Mouse (Mus musculus) cerebellum, postnatal 10 days (tissue): ENCODE measurements at regions not wholly inside any gene's neighbourhood (a gene's known extent, or its start where the extent isn't known, plus 50 kb on each side); places are given as distances from the start of the nearest gene placed in this dataset.

Experiments
- DNase-seq, 2 experiments: peaks; one replicate each; pipeline ENCODE4 v3.0.0; 2021; ENCODE audit warnings: mixed read lengths in 2 of 2

- peak; percentile 48 to 72 for DNase-seq
Observed at GRCm38 (mm10) chr11:114548658-114549057, 119.7 kb upstream of the Rpl38 start.

- no peak for DNase-seq
Observed at GRCm38 (mm10) chr11:114544212-114544611, 124.1 kb upstream of the Rpl38 start.

GRCm38 (mm10) chr11:114542167-114542566 is 126.2 kb upstream of the Rpl38 start:
- DNase-seq, result peak; percentile 38 to 39

- DNase-seq, result no peak
Observed at GRCm38 (mm10) chr11:114540503-114540902, 127.8 kb upstream of the Rpl38 start.

- DNase-seq, result peak; percentile 65 to 78
Observed at GRCm38 (mm10) chr11:114536616-114537493, 131.5 kb upstream of the Rpl38 start.

- peak; percentile 44 to 51 for DNase-seq
Observed at GRCm38 (mm10) chr11:114535900-114536299, 132.4 kb upstream of the Rpl38 start.

- DNase-seq, result no peak
Observed at GRCm38 (mm10) chr11:114534436-114534835, 133.9 kb upstream of the Rpl38 start.

GRCm38 (mm10) chr11:114531241-114531765 is 137.0 kb upstream of the Rpl38 start:
- DNase-seq, result no peak

GRCm38 (mm10) chr11:114528937-114529772 is 139.2 kb upstream of the Rpl38 start:
- DNase-seq, result no peak

GRCm38 (mm10) chr11:114523444-114524238 is 144.7 kb upstream of the Rpl38 start:
- peak; percentile 96 to 98 for DNase-seq

- DNase-seq, result no peak
Observed at GRCm38 (mm10) chr11:114515278-114515677, 153.0 kb upstream of the Rpl38 start.

- DNase-seq, result no peak
Observed at GRCm38 (mm10) chr11:114514126-114514525, 154.2 kb upstream of the Rpl38 start.

- no peak for DNase-seq
Observed at GRCm38 (mm10) chr11:114513446-114513845, 154.9 kb upstream of the Rpl38 start.

- no peak for DNase-seq
Observed at GRCm38 (mm10) chr11:114511994-114512393, 156.3 kb upstream of the Rpl38 start.

GRCm38 (mm10) chr11:114502562-114502961 is 165.8 kb upstream of the Rpl38 start:
- DNase-seq, result no peak

GRCm38 (mm10) chr11:114501869-114502540 is 166.3 kb upstream of the Rpl38 start:
- peak; percentile 64 to 72 for DNase-seq

- DNase-seq, result no peak
Observed at GRCm38 (mm10) chr11:114500416-114500815, 167.9 kb upstream of the Rpl38 start.

- no peak for DNase-seq
Observed at GRCm38 (mm10) chr11:114499665-114500064, 168.7 kb upstream of the Rpl38 start.

- peak; percentile 83 to 84 for DNase-seq
Observed at GRCm38 (mm10) chr11:114495520-114495921, 172.8 kb upstream of the Rpl38 start.

- no peak for DNase-seq
Observed at GRCm38 (mm10) chr11:114486455-114486854, 181.9 kb upstream of the Rpl38 start.

- no peak for DNase-seq
Observed at GRCm38 (mm10) chr11:114485429-114485828, 182.9 kb upstream of the Rpl38 start.

- DNase-seq, result no peak
Observed at GRCm38 (mm10) chr11:114484668-114484953, 183.7 kb upstream of the Rpl38 start.
